ENCODE assay signal across 8 mouse cellular contexts in the genomic region with DNA sequence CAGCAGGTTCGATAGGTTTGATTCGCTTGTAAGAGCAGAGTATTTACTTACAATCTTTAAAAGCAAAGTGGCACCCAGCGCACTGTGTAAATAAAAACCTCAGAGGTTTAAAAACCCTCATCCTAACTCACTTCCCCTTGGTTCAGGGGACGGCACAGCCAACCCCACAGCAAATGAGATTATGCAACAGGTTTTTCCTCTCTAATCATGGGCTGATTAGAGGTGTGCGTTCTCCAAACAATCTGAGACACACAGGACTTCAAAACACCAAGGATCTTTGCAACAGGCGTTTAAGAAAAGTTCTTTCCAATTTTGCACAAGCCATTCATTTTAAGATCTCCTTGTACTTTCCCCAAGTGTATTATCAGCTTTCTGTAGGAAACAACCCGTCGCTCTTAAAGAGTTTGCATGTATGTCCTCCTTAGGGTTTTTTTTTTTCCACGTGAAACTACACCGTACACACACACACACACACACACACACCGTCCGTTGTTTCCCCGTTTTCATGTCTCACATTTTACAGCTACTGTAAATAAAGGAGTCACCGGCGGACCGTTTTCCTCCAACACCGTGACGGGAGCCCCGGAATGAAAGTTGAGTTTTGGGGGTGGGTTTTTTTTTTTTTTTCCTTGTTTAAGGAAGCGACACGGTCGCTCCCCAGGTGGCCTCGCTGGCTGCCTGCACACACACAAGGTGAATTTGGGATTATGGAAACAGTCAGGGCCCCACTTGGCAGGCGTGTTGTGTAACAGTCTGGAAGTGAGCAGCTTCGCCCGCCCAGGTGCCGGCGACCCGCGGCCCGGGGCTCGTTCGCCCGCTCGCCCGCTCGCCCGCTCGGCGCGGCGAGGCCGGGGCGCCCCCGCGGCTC. TPM values are rescaled to one million over a fixed set of nuclear protein-coding genes. Genes with fewer than 3 reads are reported as not detected.
A peak's percentile ranks its signal among the peaks of the same experiment; 100 is the strongest.
DNase-seq lines count a peak whose midpoint lies in the region; ATAC-seq and TF ChIP-seq lines count a peak whose summit lies in the region.

No protein-coding gene starts in this region.

- H3K4me3 ChIP-seq in layer of hippocampus, adult 2 months = peak overlapping the region; percentile 64
- H3K4me3 ChIP-seq in brown adipose tissue, adult 24 weeks (ENCODE audit: insufficient read depth, low read depth, low read length) = peak overlapping the region; percentile 81
- peak overlapping the region; percentile 74 for H3K4me3 ChIP-seq in forebrain, embryonic 12.5 days (replicated peaks)

- intact Hi-C loops in heart, postnatal 36 days (cut with DNase I) = loop anchor here (2.0 to 10.0 kb wide), 3 partner anchors 44 to 367 kb away; a partner anchor contains a TSS

- peaks cover 6% of the 10 kb centered on the region; the same call in 1 of the 2 replicates for H3K4me1 ChIP-seq in brown adipose tissue, adult 24 weeks (ENCODE audit: control insufficient read depth, insufficient read depth, insufficient read length, low read length)
- H3K4me1 ChIP-seq in forebrain, embryonic 12.5 days = peaks cover 22% of the 10 kb centered on the region

- WGBS in forebrain, embryonic 12.5 days = under 1% methylated on average over 45 of the region's 46 CpGs

- ATAC-seq in forebrain, embryonic 12.5 days (ENCODE audit: low FRiP score) = no peak
- peak; percentile 49 for ATAC-seq in megakaryocyte, adult 5-6 weeks (ENCODE audit: poor library complexity, severe bottlenecking)

- peak overlapping the region; percentile 83 for H3K27ac ChIP-seq in layer of hippocampus, adult 2 months
- H3K27ac ChIP-seq in brown adipose tissue, adult 24 weeks (replicated peaks; ENCODE audit: low read depth, low read length) = peak overlapping the region; percentile 98
- H3K27ac ChIP-seq in forebrain, embryonic 12.5 days = peak overlapping the region; percentile 94

- H3K36me3 ChIP-seq in forebrain, embryonic 12.5 days (replicated peaks) = no peaks in the 10 kb centered on the region

- DNase-seq in layer of hippocampus, adult 2 months (ENCODE audit: low spot score in 2 of 2) = no peak
- no peak for DNase-seq in layer of hippocampus, adult 9-10 months (ENCODE audit: low spot score)
- DNase-seq in heart, postnatal 36 days = peak; percentile 51 to 61
- peak; percentile 52 to 64 for DNase-seq in kidney, postnatal 4 days
- DNase-seq in spleen, adult 18-20 months = peak; percentile 16 to 35

- no peak for TF ChIP-seq CTCF in layer of hippocampus, adult 2 months (conservative IDR thresholded peaks at IDR 0.05)

- peaks cover 11% of the 10 kb centered on the region; the same call in 1 of the 2 replicates for H3K27me3 ChIP-seq in forebrain, embryonic 12.5 days

- no peaks in the 10 kb centered on the region for H3K9me3 ChIP-seq in forebrain, embryonic 12.5 days

- H3K9ac ChIP-seq in forebrain, embryonic 12.5 days = peak overlapping the region; percentile 87

- peak overlapping the region; percentile 68 for H3K4me2 ChIP-seq in forebrain, embryonic 12.5 days

RNA-seq across cellular contexts. Expression of a gene that starts 0.9 kb away (rescaled TPM):
- 1 to 10 TPM; 8.6 to 8.9 TPM for total RNA-seq in layer of hippocampus, adult 2 months (2021)
- polyA plus RNA-seq in brown adipose tissue, adult 24 weeks (2012; ENCODE audit: insufficient read depth, insufficient read length, missing spikeins) = 13.4 and 16.6 TPM in 2 replicates
- polyA plus RNA-seq in forebrain, embryonic 12.5 days (2016; fragmentation: Nextera tagmentation; extraction: Ambion mirVana) = 20.4 and 22.0 TPM in 2 replicates
- total RNA-seq in heart, postnatal 36 days (2021) = 10 to 100 TPM; 22.2 to 25.6 TPM
- total RNA-seq in megakaryocyte, adult 5-6 weeks (2015) = 1.3 and 1.8 TPM in 2 replicates
- total RNA-seq in megakaryocyte, adult 5-6 weeks (2017) = 1.2 and 1.4 TPM in 2 replicates

RNA-seq across cellular contexts. Expression of a gene that starts 38.5 kb away (rescaled TPM):
- total RNA-seq in layer of hippocampus, adult 2 months (2021) = 10 to 100 TPM; 39.6 to 40.9 TPM
- 10.1 and 12.0 TPM in 2 replicates for polyA plus RNA-seq in brown adipose tissue, adult 24 weeks (2012; ENCODE audit: insufficient read depth, insufficient read length, missing spikeins)
- polyA plus RNA-seq in forebrain, embryonic 12.5 days (2016; fragmentation: Nextera tagmentation; extraction: Ambion mirVana) = 1.7 and 1.8 TPM in 2 replicates
- total RNA-seq in heart, postnatal 36 days (2021) = 10 to 100 TPM; 13.0 to 14.1 TPM
- 3.1 and 4.5 TPM in 2 replicates for total RNA-seq in megakaryocyte, adult 5-6 weeks (2015)
- 6.7 and 6.8 TPM in 2 replicates for total RNA-seq in megakaryocyte, adult 5-6 weeks (2017)

Comparison
In these comparisons a context has a peak if more than half of its experiments do, and no peak if none do; other contexts are left out.
1. DNase-seq: peak in heart, postnatal 36 days (2 of 2), kidney, postnatal 4 days (2 of 2) and spleen, adult 18-20 months (2 of 2); none in layer of hippocampus, adult 2 months (0 of 2) and layer of hippocampus, adult 9-10 months (single experiment).
2. Peak in every context shown above with its lines, with median percentiles within 50 percentile points of each other: H3K27ac ChIP-seq and H3K4me3 ChIP-seq.